Mouse (Mus musculus): Measurements from ENCODE around the gene Camkmt. TPM values are rescaled to one million over a fixed set of nuclear protein-coding genes. Genes with fewer than 3 reads are reported as not detected.

Camkmt gene
- polyA plus RNA-seq, 1 experiment, result 3.3 TPM

DNA sequence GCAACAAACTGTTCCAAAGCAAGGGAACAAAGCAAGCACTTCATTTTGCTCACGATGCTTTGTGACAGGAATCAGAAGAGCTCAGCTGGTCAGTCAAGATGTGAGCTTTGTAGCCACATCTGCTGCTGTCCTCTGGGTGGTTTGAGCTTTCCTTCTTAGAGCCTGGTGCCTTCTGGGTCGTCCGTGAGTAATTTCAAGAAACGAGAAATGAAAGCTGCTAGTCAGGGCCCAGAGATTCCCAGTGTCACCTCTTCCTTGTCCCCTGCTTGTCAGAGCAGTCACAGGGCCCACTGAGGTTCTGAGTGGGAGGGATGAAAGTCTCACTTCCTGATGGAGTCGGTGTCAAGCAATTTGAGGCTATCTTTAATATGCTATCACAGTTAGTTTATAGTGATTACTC, 127.7 kb downstream of the Camkmt start:
- no peak for DNase-seq (ENCODE audit: low read depth in 1 of 2, low spot score in 2 of 2)
- Histone ChIP-seq H3K4me1 (ENCODE audit: control insufficient read depth, insufficient read depth, insufficient read length) (no peaks in the 10 kb centered on the region), H3K27ac (ENCODE audit: insufficient read depth, low read length) (no peak overlapping the region), H3K27me3 (ENCODE audit: control insufficient read depth, insufficient read depth, low read length) (no peaks in the 10 kb centered on the region), H3K36me3 (ENCODE audit: control insufficient read depth, insufficient read depth, low read length) (no peaks in the 10 kb centered on the region), H3K4me3 (ENCODE audit: extremely low read depth, insufficient read depth, insufficient read length) (no peak overlapping the region)
- 71% methylated on average over 5 of the region's 5 CpGs for WGBS
- TF ChIP-seq POLR2A (IDR thresholded peaks at IDR 0.05; ENCODE audit: low read depth, low read length), result no peak
- no peak for TF ChIP-seq CTCF (IDR thresholded peaks at IDR 0.05; ENCODE audit: extremely low read depth, insufficient read depth, insufficient read length, insufficient replicate concordance)

DNA sequence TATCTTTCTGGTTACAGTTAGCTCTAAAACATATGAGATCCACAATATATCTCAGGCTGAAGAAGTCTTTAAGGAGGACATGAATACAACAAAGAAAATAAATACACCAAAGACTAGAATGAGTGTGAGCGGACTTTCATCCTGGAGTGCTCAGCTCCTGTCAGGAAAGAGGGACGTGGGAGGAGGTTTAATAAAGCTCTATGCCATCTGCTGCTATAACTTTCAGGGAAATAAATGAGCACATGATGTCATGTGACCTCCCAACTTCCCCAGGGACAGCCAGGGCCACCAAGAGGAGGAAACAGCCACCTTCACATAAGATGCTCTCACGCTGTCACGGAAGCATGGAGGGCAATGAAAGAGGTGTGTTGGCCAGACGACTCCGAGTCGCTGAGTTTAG, 151.8 kb downstream of the Camkmt start:
- no peak for TF ChIP-seq CTCF (IDR thresholded peaks at IDR 0.05; ENCODE audit: extremely low read depth, insufficient read depth, insufficient read length, insufficient replicate concordance)
- no peak for TF ChIP-seq POLR2A (IDR thresholded peaks at IDR 0.05; ENCODE audit: low read depth, low read length)

GRCm38 (mm10) chr17:85248962-85249361, 158.6 kb downstream of the Camkmt start:
- DNase-seq (ENCODE audit: low read depth in 1 of 2, low spot score in 2 of 2), result no peak
- H3K4me3 ChIP-seq (ENCODE audit: extremely low read depth, insufficient read depth, insufficient read length), result no peak overlapping the region
- no peaks in the 10 kb centered on the region for H3K27me3 ChIP-seq (ENCODE audit: control insufficient read depth, insufficient read depth, low read length)
- 82% methylated on average over 5 of the region's 5 CpGs for WGBS
- TF ChIP-seq POLR2A (IDR thresholded peaks at IDR 0.05; ENCODE audit: low read depth, low read length) (no peak), CTCF (IDR thresholded peaks at IDR 0.05; ENCODE audit: extremely low read depth, insufficient read depth, insufficient read length, insufficient replicate concordance) (no peak)
- no peaks in the 10 kb centered on the region for H3K36me3 ChIP-seq (ENCODE audit: control insufficient read depth, insufficient read depth, low read length)
- H3K4me1 ChIP-seq (ENCODE audit: control insufficient read depth, insufficient read depth, insufficient read length), result no peaks in the 10 kb centered on the region
- no peak overlapping the region for H3K27ac ChIP-seq (ENCODE audit: insufficient read depth, low read length)

More for the DNA sequence above, 151.8 kb downstream of the Camkmt start:
- Histone ChIP-seq H3K4me1 (ENCODE audit: control insufficient read depth, insufficient read depth, insufficient read length) (no peaks in the 10 kb centered on the region), H3K4me3 (ENCODE audit: extremely low read depth, insufficient read depth, insufficient read length) (no peak overlapping the region), H3K27ac (ENCODE audit: insufficient read depth, low read length) (no peak overlapping the region), H3K27me3 (ENCODE audit: control insufficient read depth, insufficient read depth, low read length) (no peaks in the 10 kb centered on the region), H3K36me3 (ENCODE audit: control insufficient read depth, insufficient read depth, low read length) (no peaks in the 10 kb centered on the region)
- no peak for DNase-seq (ENCODE audit: low read depth in 1 of 2, low spot score in 2 of 2)
- WGBS, result 83% methylated on average over 7 of the region's 7 CpGs

- H3K36me3 ChIP-seq (ENCODE audit: control insufficient read depth, insufficient read depth, low read length), result no peaks in the 10 kb centered on the region
- H3K4me3 ChIP-seq (ENCODE audit: extremely low read depth, insufficient read depth, insufficient read length), result no peak overlapping the region
- no peaks in the 10 kb centered on the region for H3K27me3 ChIP-seq (ENCODE audit: control insufficient read depth, insufficient read depth, low read length)
- DNase-seq (ENCODE audit: low read depth in 1 of 2, low spot score in 2 of 2), result no peak
- 70% methylated on average over 7 of the region's 7 CpGs for WGBS
- TF ChIP-seq POLR2A (IDR thresholded peaks at IDR 0.05; ENCODE audit: low read depth, low read length) (no peak), CTCF (IDR thresholded peaks at IDR 0.05; ENCODE audit: extremely low read depth, insufficient read depth, insufficient read length, insufficient replicate concordance) (no peak)
- no peaks in the 10 kb centered on the region for H3K4me1 ChIP-seq (ENCODE audit: control insufficient read depth, insufficient read depth, insufficient read length)
- H3K27ac ChIP-seq (ENCODE audit: insufficient read depth, low read length), result no peak overlapping the region
Observed at GRCm38 (mm10) chr17:85249744-85250143, 159.4 kb downstream of the Camkmt start.

DNA sequence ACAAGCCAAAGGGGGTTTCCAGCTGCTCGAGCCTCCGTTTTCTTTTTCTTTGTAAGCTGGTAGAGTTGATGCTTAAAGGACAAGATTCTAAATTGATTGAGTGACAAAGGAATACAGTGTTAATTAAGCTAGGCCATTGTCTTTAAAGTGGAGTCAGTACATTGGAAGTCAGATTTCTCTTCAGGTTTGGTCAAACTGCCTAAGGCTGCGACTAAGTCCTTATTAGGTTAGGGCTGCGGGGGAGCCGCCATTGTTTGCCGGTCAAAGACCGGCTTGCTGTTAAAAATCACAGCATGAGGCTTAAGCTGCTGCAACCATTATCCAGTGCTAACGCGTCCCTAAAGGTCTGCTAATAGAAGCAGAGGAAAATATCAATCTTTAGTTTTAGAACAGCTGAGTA, 166.6 kb downstream of the Camkmt start:
- H3K27ac ChIP-seq (ENCODE audit: insufficient read depth, low read length), result no peak overlapping the region
- DNase-seq (ENCODE audit: low read depth in 1 of 2, low spot score in 2 of 2), result no peak
- no peak overlapping the region for H3K4me3 ChIP-seq (ENCODE audit: extremely low read depth, insufficient read depth, insufficient read length)
- no peaks in the 10 kb centered on the region for H3K36me3 ChIP-seq (ENCODE audit: control insufficient read depth, insufficient read depth, low read length)
- WGBS, result 65% methylated on average over 9 of the region's 9 CpGs
- no peak for TF ChIP-seq POLR2A (IDR thresholded peaks at IDR 0.05; ENCODE audit: low read depth, low read length)
- no peak for TF ChIP-seq CTCF (IDR thresholded peaks at IDR 0.05; ENCODE audit: extremely low read depth, insufficient read depth, insufficient read length, insufficient replicate concordance)
- H3K27me3 ChIP-seq (ENCODE audit: control insufficient read depth, insufficient read depth, low read length), result no peaks in the 10 kb centered on the region
- no peaks in the 10 kb centered on the region for H3K4me1 ChIP-seq (ENCODE audit: control insufficient read depth, insufficient read depth, insufficient read length)

DNA sequence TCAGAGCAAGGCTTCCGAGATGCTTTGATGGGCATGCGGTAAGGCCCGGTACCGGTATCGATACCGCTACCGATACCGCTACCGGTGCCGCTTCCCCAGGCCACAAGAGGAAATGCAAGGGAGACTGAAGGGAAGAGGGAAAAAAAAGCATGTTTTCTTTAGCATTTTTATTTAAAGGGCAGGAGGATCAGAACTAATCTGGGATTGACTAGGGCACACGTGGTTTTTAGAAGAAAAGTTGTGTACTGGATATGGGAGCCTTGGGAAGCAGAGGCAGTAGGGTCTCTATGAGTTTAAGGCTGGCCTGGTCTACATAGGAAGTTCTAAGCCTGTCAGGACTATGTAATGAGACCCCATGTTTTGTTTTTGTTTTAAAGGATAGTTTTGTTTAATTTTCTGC, 167.0 kb downstream of the Camkmt start:
- Histone ChIP-seq H3K4me1 (ENCODE audit: control insufficient read depth, insufficient read depth, insufficient read length) (no peaks in the 10 kb centered on the region), H3K27me3 (ENCODE audit: control insufficient read depth, insufficient read depth, low read length) (no peaks in the 10 kb centered on the region), H3K36me3 (ENCODE audit: control insufficient read depth, insufficient read depth, low read length) (no peaks in the 10 kb centered on the region), H3K4me3 (ENCODE audit: extremely low read depth, insufficient read depth, insufficient read length) (no peak overlapping the region), H3K27ac (ENCODE audit: insufficient read depth, low read length) (no peak overlapping the region)
- TF ChIP-seq POLR2A (IDR thresholded peaks at IDR 0.05; ENCODE audit: low read depth, low read length) (no peak), CTCF (IDR thresholded peaks at IDR 0.05; ENCODE audit: extremely low read depth, insufficient read depth, insufficient read length, insufficient replicate concordance) (no peak)
- WGBS, result 85% methylated on average over 11 of the region's 11 CpGs
- DNase-seq (ENCODE audit: low read depth in 1 of 2, low spot score in 2 of 2), result no peak

DNA sequence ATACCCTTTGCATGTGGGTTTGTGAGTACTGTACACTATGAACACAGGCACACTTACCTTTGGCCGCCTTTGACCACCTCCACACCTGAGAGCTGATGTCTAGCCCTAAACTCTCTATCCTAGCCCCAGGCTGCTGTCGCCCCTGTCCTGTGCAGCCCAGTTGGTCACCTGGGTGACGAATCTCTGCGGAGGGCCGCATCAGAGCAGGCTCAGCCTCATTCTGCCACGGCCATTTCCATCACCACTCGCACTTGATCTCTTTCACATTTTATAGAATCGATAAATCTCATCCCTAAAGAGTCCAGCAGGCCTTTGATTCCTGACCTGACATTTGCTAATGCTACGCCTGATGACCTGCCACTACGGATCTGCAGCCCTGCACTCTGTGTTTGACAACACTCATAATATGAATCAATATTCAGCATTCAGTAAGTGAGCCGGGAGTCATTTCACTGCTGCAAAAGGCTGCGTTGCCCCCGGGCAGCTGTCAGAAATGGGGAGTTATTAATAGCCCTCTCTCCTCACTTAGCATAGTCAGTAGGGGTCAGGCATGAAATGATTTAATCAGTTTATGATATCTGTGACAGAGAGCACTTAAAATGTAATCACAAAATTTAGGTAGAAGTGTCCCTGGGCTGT, 168.5 kb downstream of the Camkmt start:
- H3K4me1 ChIP-seq (ENCODE audit: control insufficient read depth, insufficient read depth, insufficient read length), result no peaks in the 10 kb centered on the region
- WGBS, result 90% methylated on average over 13 of the region's 13 CpGs
- no peak overlapping the region for H3K27ac ChIP-seq (ENCODE audit: insufficient read depth, low read length)
- no peaks in the 10 kb centered on the region for H3K36me3 ChIP-seq (ENCODE audit: control insufficient read depth, insufficient read depth, low read length)
- no peak overlapping the region for H3K4me3 ChIP-seq (ENCODE audit: extremely low read depth, insufficient read depth, insufficient read length)
- no peak for TF ChIP-seq CTCF (IDR thresholded peaks at IDR 0.05; ENCODE audit: extremely low read depth, insufficient read depth, insufficient read length, insufficient replicate concordance)
- no peak for DNase-seq (ENCODE audit: low read depth in 1 of 2, low spot score in 2 of 2)
- no peaks in the 10 kb centered on the region for H3K27me3 ChIP-seq (ENCODE audit: control insufficient read depth, insufficient read depth, low read length)
